Mouse (Mus musculus): ENCODE measurements around the gene Aff3.
"Not testable (repeated sequence)": the region's sequence is repeated elsewhere in the genome, so short reads cannot be mapped to it uniquely, and the experiment has no call there.

The Aff3 gene

DNA sequence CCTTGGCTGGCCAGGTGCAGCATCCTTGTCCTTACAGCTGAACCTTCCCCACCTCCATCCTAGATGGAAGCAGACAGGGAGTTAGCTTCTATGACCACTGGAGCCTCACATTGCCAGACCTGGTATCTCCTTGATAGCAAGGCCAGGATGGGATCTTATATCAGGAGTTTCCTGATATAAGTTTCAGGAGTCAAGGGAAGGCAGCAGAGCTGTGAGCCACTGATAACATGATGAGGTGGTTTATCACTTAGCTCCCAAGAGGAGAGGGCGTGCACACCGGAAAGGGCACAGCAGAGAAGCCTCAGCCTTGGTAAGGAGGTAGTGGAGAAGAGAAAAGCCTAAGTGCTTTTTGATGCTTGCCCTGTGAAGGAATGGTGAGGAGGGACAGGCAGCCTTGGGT is 217.2 kb downstream of the Aff3 start:
- DNase-seq (ENCODE audit: extremely low read depth, insufficient read length, low spot score), result no peak

DNA sequence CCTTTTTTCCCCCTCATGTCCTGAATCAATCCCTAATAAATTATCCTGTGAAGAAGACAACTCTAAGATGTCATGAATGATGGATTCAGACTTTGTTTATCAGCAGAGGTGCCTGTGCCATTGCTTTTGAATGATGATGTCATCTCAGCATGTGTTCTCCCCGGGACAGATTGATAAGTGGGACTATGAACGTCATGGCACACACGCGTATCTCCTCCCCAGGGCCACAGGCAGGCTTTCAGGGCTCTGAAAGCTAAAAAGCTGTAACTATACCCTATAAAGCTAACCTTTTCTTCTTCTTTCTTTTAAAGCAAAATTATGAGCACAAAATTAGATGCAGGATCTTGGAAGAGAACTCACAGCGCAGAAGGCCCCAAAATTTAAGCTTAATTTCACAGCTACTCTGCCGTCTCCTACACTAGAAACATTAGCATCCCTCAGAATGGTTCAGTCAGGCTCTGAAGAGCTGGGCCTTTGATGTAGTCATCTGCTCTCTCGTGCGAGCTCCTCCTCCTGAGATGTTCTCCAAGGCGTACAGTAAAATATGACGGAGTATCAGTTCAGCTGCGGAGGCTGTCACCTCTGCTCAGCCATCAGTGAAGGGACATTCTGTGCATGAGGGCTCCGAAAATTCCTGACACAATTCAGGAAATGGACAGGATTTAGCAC is 218.5 kb downstream of the Aff3 start:
- DNase-seq (ENCODE audit: extremely low read depth, insufficient read length, low spot score), result no peak

DNA sequence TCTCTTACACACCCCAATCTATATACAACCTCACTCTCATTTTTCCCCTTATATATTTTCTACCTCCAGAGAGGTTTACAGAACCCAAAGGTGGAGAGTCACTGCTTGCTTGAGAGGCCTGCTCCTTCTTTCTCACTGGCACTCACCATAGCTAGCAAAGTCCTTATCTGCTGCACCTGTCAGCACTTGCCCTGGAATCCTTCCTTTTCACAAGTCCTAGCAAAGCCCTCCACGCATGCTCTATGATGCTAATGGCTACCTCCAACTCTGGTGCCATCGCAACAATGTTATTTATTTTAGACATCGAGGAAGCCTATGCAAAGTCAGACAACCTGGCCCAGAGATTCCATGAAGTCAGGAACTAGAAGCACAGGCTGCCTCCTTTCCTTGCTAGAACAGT is 221.9 kb downstream of the Aff3 start:
- no peak for DNase-seq (ENCODE audit: extremely low read depth, insufficient read length, low spot score)

DNA sequence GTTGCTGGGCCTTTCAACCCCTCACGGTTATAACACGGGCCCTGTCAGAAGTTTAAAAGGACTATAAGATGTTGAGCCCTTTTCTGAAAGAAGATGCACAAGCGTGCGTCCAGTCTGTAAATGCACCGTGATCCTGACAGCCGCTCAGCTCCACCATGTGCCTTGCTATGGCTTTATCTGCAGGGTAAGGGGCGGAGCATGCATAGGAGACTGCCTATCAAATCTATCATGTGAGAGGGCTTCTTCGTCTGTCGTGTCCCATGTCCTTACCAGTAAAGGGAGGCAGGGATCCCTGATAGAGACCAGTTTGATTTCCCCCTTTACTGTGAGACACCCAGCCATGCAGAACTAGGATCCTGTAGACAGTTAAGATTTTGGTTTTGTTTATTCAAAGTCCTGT is 222.3 kb downstream of the Aff3 start:
- DNase-seq (ENCODE audit: extremely low read depth, insufficient read length, low spot score), result no peak

DNA sequence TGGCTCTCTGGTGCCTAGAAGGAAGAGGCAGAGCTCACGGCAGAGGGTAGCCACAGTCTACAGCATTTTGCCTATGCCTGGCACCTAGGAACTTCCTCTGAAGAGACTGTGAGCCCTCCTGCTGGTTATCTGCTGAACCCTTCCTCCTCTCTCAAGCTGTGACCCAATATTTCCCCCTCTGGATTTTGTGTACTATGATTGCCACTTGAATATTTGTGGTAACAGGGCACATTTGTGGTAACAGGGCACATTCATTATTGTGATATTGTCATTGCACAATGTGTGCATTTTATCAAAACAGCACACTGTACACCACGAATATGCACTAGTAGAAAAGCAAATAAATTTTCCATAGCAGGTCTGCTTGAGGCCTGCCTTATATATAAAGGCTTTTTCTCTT is 223.0 kb downstream of the Aff3 start:
- DNase-seq (ENCODE audit: extremely low read depth, insufficient read length, low spot score), result no peak

DNA sequence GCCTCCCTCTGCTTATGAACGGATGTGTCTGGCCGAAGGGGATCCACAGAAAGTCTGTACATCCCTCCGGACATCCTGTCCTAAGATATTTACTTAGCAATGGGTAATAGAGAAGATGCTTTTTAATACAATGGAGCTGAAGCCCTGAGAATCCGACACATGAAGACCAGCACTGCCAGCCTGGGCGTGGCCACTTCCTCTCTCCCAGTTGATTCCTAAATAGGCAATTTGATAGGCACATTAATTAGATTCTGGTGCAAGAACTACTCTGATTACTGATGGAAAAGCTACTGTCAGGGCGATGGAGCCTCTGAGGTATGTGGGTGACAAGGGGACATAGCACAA is 224.3 kb downstream of the Aff3 start:
- DNase-seq (ENCODE audit: extremely low read depth, insufficient read length, low spot score), result no peak

DNA sequence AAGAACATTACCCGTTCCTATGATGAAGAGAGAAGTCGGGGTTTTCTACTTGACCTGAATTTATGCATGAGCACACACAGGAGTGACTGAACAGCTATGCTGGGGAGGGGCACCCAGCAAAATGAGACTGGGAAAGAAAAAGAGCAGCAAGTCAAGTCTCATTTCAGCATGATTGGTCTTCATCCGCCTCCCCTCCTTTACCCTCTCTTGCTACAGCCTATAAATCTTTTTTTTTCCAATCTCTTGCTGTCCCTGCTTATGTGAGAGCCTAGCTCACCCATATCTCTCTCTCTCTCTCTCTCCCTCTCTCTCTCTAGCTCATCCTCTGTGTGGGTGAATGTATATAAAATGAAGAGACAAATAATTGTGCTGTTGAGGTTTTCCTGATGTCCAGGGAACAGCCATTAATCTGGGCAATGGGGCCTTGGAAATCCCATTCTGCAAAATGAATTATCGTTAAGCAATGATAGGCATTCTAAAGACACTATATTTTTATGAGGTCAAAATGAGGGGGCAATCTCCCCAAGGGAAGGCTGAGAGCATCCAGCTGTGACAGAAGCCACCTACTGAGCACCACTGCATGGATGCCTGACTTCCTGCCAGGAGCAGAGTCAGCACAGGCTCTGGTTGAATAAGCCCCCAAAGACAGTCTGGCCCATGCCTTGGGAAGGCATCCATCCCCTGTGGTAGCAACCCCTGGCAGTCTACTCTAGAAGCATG is 224.8 kb downstream of the Aff3 start:
- DNase-seq (ENCODE audit: extremely low read depth, insufficient read length, low spot score), result no peak

DNA sequence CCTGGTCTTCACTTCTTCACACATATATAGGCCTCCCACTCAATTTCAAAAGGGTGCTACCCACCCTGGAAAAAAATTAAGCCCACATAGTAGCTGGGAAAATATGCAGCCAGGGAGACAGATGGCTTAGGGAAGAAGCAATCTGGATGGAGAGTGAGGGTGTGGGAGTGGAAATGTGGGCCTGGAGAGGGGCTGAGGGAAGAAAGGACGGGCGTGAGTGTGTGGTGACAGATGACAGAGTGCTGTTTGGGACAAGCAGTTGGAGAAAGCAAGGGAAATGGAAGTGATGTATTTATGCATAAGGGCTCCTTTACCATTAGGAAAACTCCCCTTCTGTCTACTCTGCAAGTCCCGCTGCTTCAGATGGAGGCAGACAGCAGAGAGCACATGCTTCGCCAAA is 226.3 kb downstream of the Aff3 start:
- DNase-seq (ENCODE audit: extremely low read depth, insufficient read length, low spot score), result no peak

DNA sequence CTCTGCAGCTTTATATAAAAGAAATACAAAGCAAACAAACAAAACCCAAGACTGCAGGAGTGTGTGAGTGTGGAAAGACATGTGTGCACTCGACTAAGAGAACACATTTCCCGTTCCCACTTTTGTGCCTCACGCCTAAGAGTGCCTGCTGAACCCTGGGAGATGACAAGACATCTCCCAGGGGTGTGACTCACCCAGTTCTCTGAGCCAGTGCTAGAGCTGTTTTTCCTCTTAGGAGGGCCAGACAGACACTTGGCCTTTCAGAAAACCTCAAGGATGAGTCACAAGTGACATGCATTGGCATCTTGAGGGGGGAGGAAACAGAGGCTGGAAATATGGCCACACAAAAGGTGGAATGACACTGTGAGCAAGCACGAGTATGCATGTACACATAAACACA is 227.1 kb downstream of the Aff3 start:
- DNase-seq (ENCODE audit: extremely low read depth, insufficient read length, low spot score), result peak; percentile 72

DNA sequence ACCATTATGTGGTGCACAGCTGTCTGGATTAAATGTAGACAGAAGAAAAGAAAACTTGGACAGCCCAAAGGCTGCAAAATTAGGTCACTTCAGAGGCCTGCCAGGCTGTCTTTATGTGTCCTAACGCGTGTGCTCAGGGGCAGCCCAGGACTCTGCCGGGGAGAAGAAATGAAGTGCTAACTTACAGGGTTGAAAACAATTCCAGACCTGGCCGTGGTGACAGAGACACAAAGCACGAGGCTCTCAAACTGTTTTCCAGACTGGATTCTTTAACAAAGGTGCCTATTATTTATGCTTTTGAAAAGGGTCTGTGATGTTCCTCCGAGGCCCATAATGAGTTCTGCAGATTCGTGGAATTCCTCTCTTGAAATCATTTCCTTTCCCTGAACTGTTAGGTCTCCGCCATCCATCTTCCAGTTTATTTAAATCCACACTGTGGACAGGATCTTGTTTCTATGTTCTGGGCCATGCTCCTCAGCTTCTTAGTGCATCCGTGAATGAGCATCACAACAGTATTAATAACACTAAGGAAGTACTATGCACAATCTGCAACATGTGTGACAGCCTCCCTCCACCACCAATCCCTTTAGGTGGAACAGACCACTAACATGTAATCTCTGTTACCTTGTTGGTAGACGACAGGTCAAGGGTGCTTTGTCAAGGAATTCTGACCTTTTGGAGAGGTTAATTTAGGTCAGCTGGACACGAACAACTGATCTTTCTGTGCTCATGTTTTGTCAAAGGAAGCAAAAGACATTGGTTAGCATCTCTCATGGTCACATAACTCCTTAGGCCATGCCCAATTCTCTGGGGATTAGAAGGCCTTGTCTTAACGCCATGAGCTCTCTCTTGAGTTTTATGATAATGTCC is 228.0 kb downstream of the Aff3 start:
- no peak for DNase-seq (ENCODE audit: extremely low read depth, insufficient read length, low spot score)

DNA sequence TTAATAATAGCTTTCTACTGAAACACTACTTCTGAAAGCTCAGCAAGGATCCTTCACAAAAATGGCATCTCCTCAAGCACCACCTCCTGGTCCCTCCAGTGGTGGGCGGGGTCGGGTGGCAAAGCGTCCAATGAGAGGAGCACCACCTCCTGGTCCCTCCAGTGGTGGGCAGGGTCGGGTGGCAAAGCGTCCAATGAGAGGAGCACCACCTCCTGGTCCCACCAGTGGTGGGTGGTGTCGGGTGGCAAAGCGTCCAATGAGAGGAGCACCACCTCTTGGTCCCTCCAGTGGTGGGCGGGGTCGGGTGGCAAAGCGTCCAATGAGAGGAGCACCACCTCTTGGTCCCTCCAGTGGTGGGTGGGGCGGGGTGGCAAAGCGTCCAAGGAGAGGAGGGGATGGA is 234.4 kb downstream of the Aff3 start:
- DNase-seq (ENCODE audit: extremely low read depth, insufficient read length, low spot score), result not testable (repeated sequence)

DNA sequence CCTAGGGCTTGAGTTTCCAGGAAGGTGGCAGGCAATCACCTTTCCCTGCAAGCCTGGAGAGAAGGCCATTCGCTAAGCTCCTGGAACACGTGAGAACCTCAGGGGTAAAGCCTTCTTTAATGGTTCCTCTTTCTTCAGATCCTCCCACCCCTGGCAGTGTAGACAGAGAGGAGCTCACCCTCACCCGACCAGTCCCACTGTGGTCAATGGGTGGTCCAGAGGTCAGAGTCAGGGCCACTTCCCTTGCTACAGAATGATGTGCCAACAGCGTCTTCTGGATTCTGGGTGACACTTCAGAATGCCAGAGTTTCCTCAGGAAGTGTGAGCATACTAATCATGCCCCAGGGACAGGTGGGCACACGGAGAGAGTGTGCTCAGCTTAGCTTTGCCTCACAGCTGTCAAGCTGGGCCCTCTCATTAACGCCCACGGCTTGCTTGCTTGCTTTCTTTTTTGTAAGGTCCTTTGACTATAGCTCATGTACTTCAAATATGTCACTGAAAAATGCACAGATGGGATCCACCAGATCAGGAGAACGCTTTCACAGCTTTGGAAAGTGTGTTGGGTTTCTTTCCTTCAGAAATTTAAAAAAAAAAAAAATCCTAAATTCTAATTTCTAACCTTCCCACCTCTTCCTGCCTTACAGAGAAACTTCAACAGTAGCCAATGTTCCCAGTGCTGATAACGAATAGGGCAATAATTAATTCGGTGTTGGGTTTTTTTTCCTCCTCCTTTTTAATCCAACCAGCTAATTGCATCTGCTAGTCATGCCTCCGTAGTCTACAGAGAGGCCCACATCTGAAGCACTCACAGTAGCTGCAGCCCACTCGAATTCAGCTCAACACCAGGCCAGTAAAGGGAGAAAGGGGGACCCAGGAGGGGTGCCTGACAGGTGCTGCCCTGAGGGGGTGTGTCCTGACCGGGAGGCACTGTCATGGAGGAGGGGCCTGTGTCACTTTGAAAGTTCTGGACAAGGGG is 235.8 kb downstream of the Aff3 start:
- no peak for DNase-seq (ENCODE audit: extremely low read depth, insufficient read length, low spot score)

DNA sequence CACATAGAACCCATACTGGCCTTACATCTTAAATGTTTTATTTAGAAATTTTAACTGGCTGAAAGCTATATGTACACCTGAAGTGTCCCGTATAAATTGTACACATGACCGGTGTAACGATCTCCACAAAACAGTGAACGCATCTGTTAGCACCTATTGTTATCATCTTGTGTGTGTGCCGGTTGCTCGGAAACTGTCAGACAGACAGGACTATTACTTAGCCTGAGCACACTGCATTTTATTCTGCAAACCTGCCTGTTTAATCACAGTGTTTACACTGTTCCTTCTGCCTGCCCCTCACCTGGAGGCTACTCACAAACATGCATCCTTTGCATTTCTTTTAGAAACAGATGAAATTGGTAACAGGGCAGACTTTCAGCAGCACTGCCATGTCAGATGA is 241.8 kb downstream of the Aff3 start:
- no peak for DNase-seq (ENCODE audit: extremely low read depth, insufficient read length, low spot score)

DNA sequence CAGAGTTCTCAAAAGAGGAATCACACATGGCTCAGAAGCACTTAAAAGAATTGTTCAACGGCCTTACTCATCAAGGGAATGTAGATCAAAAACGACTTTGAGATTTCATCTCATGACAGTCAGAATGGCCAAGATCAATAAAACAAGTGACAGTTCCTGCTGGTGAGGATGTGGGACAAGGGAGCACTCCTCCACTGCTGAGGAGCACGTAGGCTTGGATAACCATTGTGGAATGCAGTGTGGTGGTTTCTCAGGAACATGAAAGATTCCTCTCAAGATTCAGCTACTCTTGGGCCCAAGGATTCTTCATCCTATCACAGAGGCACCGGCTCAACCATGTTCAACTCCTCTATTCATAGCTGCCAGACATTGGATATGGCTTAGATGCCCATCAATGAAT is 245.4 kb downstream of the Aff3 start:
- no peak for DNase-seq (ENCODE audit: extremely low read depth, insufficient read length, low spot score)

DNA sequence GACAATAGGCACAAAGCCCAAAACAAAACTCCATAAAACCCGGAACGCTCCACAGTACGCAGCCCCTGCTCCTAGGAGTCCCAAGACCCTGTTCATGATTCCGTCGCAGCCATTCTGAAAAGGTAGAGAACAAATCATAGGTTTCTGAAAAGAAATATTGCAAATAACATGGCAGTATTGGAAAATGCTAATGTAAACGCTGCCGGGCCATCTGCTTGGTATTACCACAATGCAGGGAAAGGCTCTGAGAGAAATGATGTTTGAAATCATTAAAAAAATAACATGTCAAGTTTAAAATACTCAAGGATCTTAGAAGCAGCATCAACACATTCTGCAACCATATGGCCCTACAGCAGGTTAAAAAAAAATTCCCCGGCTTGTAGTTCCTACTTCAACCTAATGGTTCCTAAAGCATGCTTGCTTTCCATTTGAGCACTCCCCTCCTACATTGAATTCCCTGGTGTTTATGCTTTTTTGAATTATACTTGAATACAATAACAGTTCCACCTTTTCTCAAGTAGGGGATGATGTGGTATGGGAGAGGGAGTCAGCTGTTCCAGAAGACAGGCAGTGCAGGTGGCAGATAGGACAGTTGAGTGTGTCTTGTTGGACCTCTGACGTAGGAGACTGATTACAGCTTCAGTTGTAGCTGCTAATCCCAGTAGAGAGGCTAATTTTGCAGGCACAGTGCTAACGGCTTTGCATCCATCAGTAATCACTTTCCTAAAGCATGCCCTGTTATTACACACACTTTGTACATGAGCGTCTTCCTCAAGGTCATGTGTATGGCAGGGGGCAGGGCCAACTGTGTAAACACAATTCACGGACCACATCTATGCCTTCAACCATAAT is 246.3 kb downstream of the Aff3 start:
- no peak for DNase-seq (ENCODE audit: extremely low read depth, insufficient read length, low spot score)

DNA sequence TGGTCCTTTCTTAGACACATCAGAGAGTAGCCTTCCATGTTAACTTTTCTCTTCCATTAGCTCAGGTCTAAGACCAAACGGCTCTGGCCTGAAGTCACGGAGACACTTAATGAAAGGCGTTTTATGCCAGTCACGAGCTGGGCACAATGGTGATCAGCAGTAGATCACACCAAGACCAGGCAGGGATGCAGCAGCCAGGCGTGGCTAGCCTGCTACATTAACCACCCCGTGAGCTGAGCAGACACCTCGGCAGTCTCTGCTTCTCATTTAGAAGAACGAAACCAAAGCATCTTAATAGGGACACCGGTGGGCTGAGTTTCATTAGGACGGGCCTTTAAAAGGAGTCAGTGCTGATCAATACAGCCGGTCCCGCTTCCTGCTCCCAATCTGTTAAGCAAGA is 247.6 kb downstream of the Aff3 start:
- no peak for DNase-seq (ENCODE audit: extremely low read depth, insufficient read length, low spot score)

DNA sequence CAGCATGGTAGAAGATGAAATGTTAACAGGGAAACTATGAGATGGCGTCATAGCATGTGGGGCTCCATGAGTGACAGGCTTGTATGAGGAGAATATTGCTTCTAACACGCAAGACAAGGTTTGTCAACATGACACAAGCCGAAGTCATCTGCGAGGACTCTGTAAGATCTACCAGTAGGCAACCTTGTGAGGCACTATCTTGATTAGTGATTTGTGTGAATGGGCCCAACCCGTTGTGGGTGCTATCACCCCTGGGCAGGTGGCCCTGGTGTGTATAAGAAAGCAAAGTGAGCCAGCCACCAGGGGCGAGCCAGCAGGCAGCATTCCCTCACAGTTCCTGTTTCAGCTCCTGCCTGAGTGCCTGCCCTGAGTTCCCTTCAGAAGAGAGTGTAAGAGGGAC is 249.2 kb downstream of the Aff3 start:
- no peak for DNase-seq (ENCODE audit: extremely low read depth, insufficient read length, low spot score)

DNA sequence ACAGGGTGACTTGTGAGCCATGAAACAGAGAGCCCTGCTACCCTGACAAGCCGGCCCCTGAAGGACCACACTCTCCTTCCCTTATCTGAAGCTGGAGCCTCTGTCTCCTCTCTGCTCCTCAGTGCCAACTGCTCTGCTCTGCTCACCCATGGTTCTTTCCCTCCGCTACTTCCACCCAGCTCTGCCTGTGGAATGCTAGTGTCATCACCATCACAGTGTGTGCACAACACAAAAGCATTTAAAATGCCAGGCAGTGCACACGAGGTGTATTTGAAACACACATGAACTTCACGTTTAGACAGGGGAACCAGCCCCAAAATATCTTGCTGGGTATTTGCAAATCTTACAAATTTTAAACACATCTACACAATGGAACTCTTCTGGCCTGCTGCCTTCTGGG is 253.6 kb downstream of the Aff3 start:
- DNase-seq (ENCODE audit: extremely low read depth, insufficient read length, low spot score), result no peak

DNA sequence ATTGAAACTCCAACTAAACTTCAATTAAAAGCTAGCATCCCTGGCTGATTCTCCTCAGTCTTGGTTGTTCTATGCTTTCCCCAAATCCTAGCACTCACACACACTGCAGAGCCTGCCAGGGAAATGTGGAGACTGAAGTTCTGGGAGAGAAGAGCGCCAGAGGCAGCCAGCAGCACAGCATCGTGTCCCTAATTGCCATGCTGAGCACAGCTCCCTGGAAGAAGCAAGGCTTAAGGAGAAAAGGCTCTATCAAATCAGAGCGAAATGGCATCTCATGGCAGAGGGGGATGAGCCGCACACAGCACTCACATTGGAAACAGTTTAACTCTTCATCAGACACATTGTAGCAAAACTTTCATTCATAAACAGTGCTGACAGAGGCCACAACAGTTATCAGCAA is 254.3 kb downstream of the Aff3 start:
- DNase-seq (ENCODE audit: extremely low read depth, insufficient read length, low spot score), result no peak

DNA sequence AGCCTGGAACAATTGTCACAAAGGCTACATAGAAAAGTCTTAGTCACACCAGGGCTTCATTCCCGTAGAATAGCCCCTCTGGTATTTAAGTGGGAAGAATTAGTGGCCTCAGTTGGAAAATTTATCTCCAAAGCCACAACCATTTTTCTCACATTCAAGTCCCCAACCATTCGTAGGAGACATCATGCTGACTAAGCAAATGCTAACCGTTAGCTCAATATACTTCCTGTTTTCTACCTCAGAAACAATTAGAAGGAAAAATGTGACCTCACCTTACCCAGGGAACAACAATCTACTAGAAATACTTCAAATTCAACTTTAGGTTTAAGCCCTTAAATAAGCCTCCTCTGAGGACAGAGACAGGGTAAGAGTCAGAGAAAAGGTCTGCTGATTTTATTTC is 256.5 kb downstream of the Aff3 start:
- DNase-seq (ENCODE audit: extremely low read depth, insufficient read length, low spot score), result no peak

Measured in 3134 (cell line).